Mouse (Mus musculus): ENCODE results near the gene Defb45. TPM values are rescaled to one million over a fixed set of nuclear protein-coding genes. Genes with fewer than 3 reads are reported as not detected.

The Defb45 gene
- polyA plus RNA-seq (2015; fragmentation: Nextera tagmentation; extraction: Ambion mirVana): not detected in 2 replicates

GRCm38 (mm10) chr2:152599299-152599698 lies at the start of gene Defb45:
Gene Defb45, minus strand, starts transcription at chr2:152599399.

GRCm38 (mm10) chr2:152626774-152627591 lies 27.8 kb upstream of the Defb45 start, which contains the start of gene Rem1:
Gene Rem1, plus strand, starts transcription at chr2:152626951.

GRCm38 (mm10) chr2:152622953-152623352 lies 23.8 kb upstream of the Defb45 start, which contains the start of gene Defb25:
Gene Defb25, minus strand, starts transcription at chr2:152623053.

GRCm38 (mm10) chr2:152604057-152604456 lies 4.9 kb upstream of the Defb45 start, which contains the start of gene Defb36:
Gene Defb36, plus strand, starts transcription at chr2:152604327.

DNA sequence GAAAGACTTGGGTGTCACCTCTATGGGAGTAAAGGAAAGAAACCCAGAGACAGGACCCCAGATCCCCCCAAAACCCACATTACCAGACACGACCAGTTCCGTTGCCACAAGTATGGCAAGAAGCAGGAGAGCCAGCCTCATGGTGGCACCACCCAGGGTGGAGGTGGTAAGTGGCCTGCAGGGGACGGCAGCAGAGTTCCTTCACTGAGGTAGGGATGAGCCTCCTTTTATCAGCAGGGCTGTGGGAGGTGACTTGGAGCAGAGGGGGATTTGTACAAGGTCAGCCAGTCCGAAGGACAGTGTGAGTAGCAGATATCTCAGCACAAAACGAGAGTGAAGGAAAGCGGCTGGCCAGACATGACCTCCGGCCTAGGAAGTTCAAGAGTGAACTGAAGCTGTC lies 19.1 kb downstream of the Defb45 start, which contains the start of gene Defb19:
TSS of gene Defb19 (minus strand) at position 206 of the 400 bp plus-strand sequence.

DNA sequence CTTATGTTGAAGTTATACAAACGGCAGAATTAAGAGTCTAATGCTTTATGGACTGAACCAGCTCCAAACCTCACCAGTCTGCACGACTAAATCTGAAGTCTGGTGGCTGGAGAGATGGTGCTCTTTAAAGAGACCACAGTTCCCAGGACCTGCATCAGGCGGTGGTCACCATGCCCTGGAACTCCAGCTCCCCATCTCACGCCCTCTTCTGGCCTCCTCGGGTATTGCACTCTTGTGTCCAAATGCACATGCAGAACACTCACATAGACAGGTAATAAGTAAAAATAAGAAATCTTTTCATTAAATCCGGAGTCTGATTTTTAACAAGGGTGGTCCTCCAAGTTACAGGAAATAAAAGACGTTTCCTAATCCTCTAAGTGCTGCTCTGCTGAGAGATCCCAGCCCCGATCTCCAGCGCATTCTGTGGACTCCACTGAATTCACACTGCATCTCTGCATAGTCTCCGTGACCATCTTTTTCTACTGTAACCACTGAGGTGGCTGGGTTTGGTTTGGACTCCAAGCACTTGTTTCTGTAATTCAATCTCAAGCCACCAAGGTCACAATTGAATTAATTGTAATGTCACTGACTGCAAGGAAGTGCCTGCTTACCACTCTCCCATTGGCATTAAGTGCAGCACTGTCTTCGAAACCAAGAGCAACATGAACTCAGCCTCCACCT lies 26.9 kb downstream of the Defb45 start, which contains the start of gene Defb21:
TSS of gene Defb21 (plus strand) at position 631 of the 681 bp plus-strand sequence.

DNA sequence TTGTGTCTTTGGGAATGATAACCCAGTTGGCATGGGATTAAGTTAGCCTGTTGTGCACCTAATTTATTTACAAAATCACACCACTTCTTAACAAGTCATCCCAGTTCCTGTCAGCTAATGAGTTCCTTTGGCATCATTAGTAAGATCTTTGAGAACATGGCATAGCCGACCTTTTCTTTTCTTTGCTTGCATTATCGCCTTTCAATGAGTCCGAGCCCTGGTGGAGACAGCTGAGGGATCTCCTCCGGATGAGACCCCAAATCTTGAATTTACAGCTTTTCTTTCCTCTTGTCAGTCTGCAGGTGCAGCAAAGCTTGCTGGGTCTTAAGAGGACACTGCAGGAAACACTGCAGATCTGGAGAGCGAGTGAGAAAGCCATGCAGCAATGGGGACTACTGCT lies 30.2 kb downstream of the Defb45 start, which contains the start of gene Gm17416:
TSS of gene Gm17416 (plus strand) at position 301 of the 400 bp plus-strand sequence.

Other genes with a start within 250 kb of the Defb45 start
- not detected in 2 replicates for gene Nrsn2, start 222.8 kb downstream of the Defb45 start, polyA plus RNA-seq (2015; fragmentation: Nextera tagmentation; extraction: Ambion mirVana)
- 3.0 and 3.6 TPM in 2 replicates for gene Sox12, start 201.3 kb downstream of the Defb45 start, polyA plus RNA-seq (2015; fragmentation: Nextera tagmentation; extraction: Ambion mirVana)
- 13.4 and 15.3 TPM in 2 replicates for gene Zcchc3, start 184.4 kb downstream of the Defb45 start, polyA plus RNA-seq (2015; fragmentation: Nextera tagmentation; extraction: Ambion mirVana)
- 0.60 and 1.4 TPM in 2 replicates for gene 6820408C15Rik, start 183.8 kb downstream of the Defb45 start, polyA plus RNA-seq (2015; fragmentation: Nextera tagmentation; extraction: Ambion mirVana)
- gene Defb23, start 134.8 kb downstream of the Defb45 start, polyA plus RNA-seq (2015; fragmentation: Nextera tagmentation; extraction: Ambion mirVana): not detected in 2 replicates
- not detected in 2 replicates for gene Defb20, start 122.3 kb downstream of the Defb45 start, polyA plus RNA-seq (2015; fragmentation: Nextera tagmentation; extraction: Ambion mirVana)
- not detected in 2 replicates for gene Defb22, start 109.3 kb downstream of the Defb45 start, polyA plus RNA-seq (2015; fragmentation: Nextera tagmentation; extraction: Ambion mirVana)
- not detected in 2 replicates for gene Defb26, start 87.7 kb downstream of the Defb45 start, polyA plus RNA-seq (2015; fragmentation: Nextera tagmentation; extraction: Ambion mirVana)
- gene Defb28, start 81.1 kb downstream of the Defb45 start, polyA plus RNA-seq (2015; fragmentation: Nextera tagmentation; extraction: Ambion mirVana): not detected in 2 replicates
- gene Defb29, start 59.3 kb downstream of the Defb45 start, polyA plus RNA-seq (2015; fragmentation: Nextera tagmentation; extraction: Ambion mirVana): not detected in 2 replicates
- not detected in 2 replicates for gene Gm17416, start 30.1 kb downstream of the Defb45 start, polyA plus RNA-seq (2015; fragmentation: Nextera tagmentation; extraction: Ambion mirVana)
- not detected in 2 replicates for gene Defb21, start 26.7 kb downstream of the Defb45 start, polyA plus RNA-seq (2015; fragmentation: Nextera tagmentation; extraction: Ambion mirVana)
- gene Defb19, start 19.1 kb downstream of the Defb45 start, polyA plus RNA-seq (2015; fragmentation: Nextera tagmentation; extraction: Ambion mirVana): not detected in 2 replicates
- gene Defb36, start 4.9 kb upstream of the Defb45 start, polyA plus RNA-seq (2015; fragmentation: Nextera tagmentation; extraction: Ambion mirVana): not detected in 2 replicates
- 0.74 and 1.2 TPM in 2 replicates for gene Defb25, start 23.7 kb upstream of the Defb45 start, polyA plus RNA-seq (2015; fragmentation: Nextera tagmentation; extraction: Ambion mirVana)
- gene Rem1, start 27.6 kb upstream of the Defb45 start, polyA plus RNA-seq (2015; fragmentation: Nextera tagmentation; extraction: Ambion mirVana): 9.2 TPM in 2 replicates
- 79.5 and 83.8 TPM in 2 replicates for gene H13, start 70.1 kb upstream of the Defb45 start, polyA plus RNA-seq (2015; fragmentation: Nextera tagmentation; extraction: Ambion mirVana)
- 33.1 and 33.7 TPM in 2 replicates for gene Mcts2, start 87.6 kb upstream of the Defb45 start, polyA plus RNA-seq (2015; fragmentation: Nextera tagmentation; extraction: Ambion mirVana)
- 186 and 218 TPM in 2 replicates for gene Id1, start 136.9 kb upstream of the Defb45 start, polyA plus RNA-seq (2015; fragmentation: Nextera tagmentation; extraction: Ambion mirVana)
- 10.9 and 15.6 TPM in 2 replicates for gene Cox4i2, start 154.8 kb upstream of the Defb45 start, polyA plus RNA-seq (2015; fragmentation: Nextera tagmentation; extraction: Ambion mirVana)
- 87.3 and 90.0 TPM in 2 replicates for gene Bcl2l1, start 232.3 kb upstream of the Defb45 start, polyA plus RNA-seq (2015; fragmentation: Nextera tagmentation; extraction: Ambion mirVana)
- 13.9 and 21.6 TPM in 2 replicates for gene Tpx2, start 248.6 kb upstream of the Defb45 start, polyA plus RNA-seq (2015; fragmentation: Nextera tagmentation; extraction: Ambion mirVana)

All from urinary bladder, postnatal 0 days (tissue).